Mouse (Mus musculus) neural tube, embryonic 14.5 days (tissue): ENCODE results near the gene Slc50a1. TPM values are rescaled to one million over a fixed set of nuclear protein-coding genes. Genes with fewer than 3 reads are reported as not detected.

ENCODE experiments used
- ATAC-seq: fragments of 200-750 bp; cut with Nextera tagmentation; 2 replicates; pipeline ENCODE4 v1.8.0; 2017; ENCODE audit warnings: low read depth, mild to moderate bottlenecking, moderate TSS enrichment, moderate library complexity
- H3K27ac ChIP-seq: fragments of 300-500 bp; sonication (generic); 2 replicates; pipeline ENCODE4 v1.5.1; 2014; ENCODE audit warnings: low read depth, mild to moderate bottlenecking, control low read depth, low read length, moderate library complexity, mixed read lengths
- H3K27me3 ChIP-seq: fragments of 300-500 bp; sonication (generic); 2 replicates; pipeline ENCODE4 v1.6.1; 2014; ENCODE audit warnings: low read length; ENCODE audit not compliant: control insufficient read depth, insufficient read depth
- H3K36me3 ChIP-seq: fragments of 300-500 bp; sonication (generic); 2 replicates; pipeline ENCODE4 v1.6.1; 2014; ENCODE audit warnings: low read length, mixed read lengths; ENCODE audit not compliant: control insufficient read depth, insufficient read depth
- H3K4me1 ChIP-seq: fragments of 300-500 bp; sonication (generic); 2 replicates; pipeline ENCODE4 v1.6.1; 2014; ENCODE audit warnings: low read length; ENCODE audit not compliant: control insufficient read depth, insufficient read depth
- H3K4me2 ChIP-seq: fragments of 300-500 bp; sonication (generic); 2 replicates; pipeline ENCODE4 v1.6.1; 2014; ENCODE audit warnings: mild to moderate bottlenecking, low read depth, low read length, control low read depth
- H3K4me3 ChIP-seq: fragments of 300-500 bp; sonication (generic); 2 replicates; pipeline ENCODE4 v1.5.1; 2014; ENCODE audit warnings: low read depth, low read length, control low read depth, mixed read lengths
- H3K9ac ChIP-seq: fragments of 300-500 bp; sonication (generic); replicated peaks from 2 replicates; pipeline ENCODE4 v1.6.1; 2014; ENCODE audit warnings: low read depth, mild to moderate bottlenecking, control low read depth, low read length, mixed read lengths
- H3K9me3 ChIP-seq: fragments of 300-500 bp; sonication (generic); 2 replicates; pipeline ENCODE4 v1.6.1; 2016; ENCODE audit warnings: low read length; ENCODE audit not compliant: control insufficient read depth
- WGBS: fragments of 180-500 bp; shearing (Covaris S2); extraction: QIAGEN DNeasy Blood & Tissue Kit; methylation state at CpG from one replicate; pipeline ENCODE4 v1.1.7; 2014; 5-methylcytosine and 5-hydroxymethylcytosine counted together
- polyA plus RNA-seq: library from polyadenylated mRNA; unstranded; fragments of >200 nt; fragmentation: Nextera tagmentation; extraction: Ambion mirVana; gene quantifications from 2 replicates; pipeline ENCODE4 v1.2.1, GENCODE M21; 2014

Gene Slc50a1
- polyA plus RNA-seq, 1 experiment from 2014 or later, result 36.7 TPM

DNA sequence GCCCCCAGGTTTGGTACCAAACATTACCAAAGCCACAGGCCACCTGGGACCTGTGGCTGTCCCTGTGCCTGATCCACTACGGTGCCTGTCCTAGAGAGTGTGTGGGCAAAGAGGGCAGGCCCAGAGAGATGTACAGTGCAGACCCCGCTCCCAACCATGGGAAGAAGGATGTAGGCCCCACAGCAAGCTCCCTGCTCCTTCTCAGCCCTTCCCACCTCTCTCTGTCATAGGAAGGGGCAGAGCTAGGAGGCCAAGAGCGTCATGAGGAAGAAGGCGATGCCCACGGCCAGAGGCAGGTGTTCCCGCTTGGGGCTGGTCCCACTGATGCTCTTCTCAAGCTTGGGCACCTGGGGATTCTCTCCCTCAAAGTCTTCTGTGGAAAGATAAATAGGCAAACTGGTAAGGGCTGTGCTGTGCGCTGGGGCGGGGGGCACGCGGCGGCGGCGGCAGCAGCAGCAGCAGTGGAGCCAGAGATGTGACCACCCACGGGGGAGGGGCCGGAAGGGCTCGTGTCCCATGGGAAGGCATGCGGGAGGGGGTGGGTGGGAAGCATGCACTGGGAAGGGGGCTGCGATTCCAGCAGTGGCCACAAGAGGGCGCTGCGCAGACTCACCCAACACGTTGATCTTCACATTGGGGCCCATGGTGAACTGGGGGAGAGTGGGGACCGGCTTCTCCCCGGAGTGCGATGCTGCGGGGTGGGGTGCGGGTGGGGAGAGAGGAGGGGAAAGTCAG lies 45.0 kb upstream of the Slc50a1 start:
- no peak for ATAC-seq
- Histone ChIP-seq H3K4me2 (peak overlapping the region; percentile 30), H3K9me3 (no peaks in the 10 kb centered on the region), H3K4me3 (peak overlapping the region; percentile 1; the same call in 1 of the 2 replicates), H3K27me3 (no peaks in the 10 kb centered on the region), H3K4me1 (peaks cover 40% of the 10 kb centered on the region), H3K27ac (no peak overlapping the region), H3K36me3 (peaks cover 17% of the 10 kb centered on the region), H3K9ac (no peak overlapping the region)
- 5% methylated on average over 21 of the region's 26 CpGs for WGBS

DNA sequence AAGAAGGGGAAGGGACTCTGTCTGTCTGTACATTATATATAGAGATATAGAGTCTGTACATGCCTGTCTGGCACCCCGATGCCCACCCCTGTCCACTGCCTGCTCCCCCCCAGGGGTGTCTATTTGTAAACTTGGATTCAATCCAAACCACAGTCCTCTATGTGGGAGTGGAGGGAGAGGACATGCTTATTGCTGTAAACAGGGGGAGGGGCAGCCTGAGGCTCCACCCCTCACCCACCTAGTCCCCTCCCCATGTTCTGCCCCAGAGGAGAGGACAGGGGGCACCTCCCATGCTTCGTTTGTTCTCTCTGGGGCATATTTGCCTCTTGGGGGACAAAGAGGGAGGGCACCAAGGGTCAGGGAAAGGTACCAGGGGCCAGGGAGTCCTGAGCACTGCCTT lies 44.4 kb upstream of the Slc50a1 start:
- peaks cover 17% of the 10 kb centered on the region for H3K36me3 ChIP-seq
- no peak overlapping the region for H3K27ac ChIP-seq
- no peaks in the 10 kb centered on the region for H3K27me3 ChIP-seq
- 54% methylated on average over 2 of the region's 2 CpGs for WGBS
- no peak overlapping the region for H3K9ac ChIP-seq
- H3K4me3 ChIP-seq, result no peak overlapping the region
- no peak for ATAC-seq
- H3K4me1 ChIP-seq, result peaks cover 37% of the 10 kb centered on the region
- H3K4me2 ChIP-seq, result no peak overlapping the region
- H3K9me3 ChIP-seq, result no peaks in the 10 kb centered on the region

DNA sequence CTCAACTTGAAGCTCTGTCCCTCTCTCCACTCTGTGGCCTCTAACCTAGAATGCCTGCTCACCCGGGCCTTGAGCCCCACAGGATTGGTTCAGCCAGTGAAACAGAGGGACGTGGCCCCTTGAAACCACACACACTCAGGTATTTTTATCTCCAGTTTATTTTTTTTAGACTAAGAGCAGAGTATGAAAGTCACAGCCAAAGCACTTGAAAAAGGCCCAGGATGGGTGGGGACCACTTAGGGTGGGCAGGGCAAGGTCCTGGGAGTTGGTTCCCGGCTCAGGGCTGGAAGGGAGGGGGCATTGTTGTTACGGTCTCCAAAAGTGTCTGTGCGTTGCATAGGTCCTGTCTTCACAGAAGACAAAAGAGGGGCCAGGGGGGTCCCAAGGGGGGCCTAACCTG lies 44.0 kb upstream of the Slc50a1 start:
- Histone ChIP-seq H3K4me3 (no peak overlapping the region), H3K36me3 (peaks cover 17% of the 10 kb centered on the region), H3K27ac (no peak overlapping the region), H3K4me1 (peaks cover 34% of the 10 kb centered on the region), H3K9me3 (no peaks in the 10 kb centered on the region), H3K9ac (no peak overlapping the region), H3K27me3 (no peaks in the 10 kb centered on the region), H3K4me2 (no peak overlapping the region)
- 70% methylated on average over 5 of the region's 5 CpGs for WGBS
- ATAC-seq, result no peak

DNA sequence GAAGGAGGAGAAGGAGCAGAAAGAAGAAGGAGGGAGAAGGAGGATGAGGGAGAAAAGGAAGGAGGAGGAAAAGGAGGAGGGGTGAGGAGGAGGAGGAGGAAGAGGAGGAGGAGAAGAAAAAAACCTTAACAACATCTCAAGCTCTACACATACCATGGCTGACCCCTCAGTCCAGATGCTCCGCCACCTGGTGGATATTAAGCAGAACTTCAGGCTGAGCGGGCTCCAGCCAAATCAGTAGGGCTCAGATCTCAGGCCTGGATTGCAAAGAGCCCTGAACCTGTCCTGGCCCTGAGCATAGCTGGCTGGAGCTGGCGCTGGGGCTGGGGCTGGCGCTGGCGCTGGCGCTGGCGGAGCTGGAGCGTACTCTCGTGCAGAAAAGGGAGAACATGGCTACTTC lies 37.7 kb upstream of the Slc50a1 start:
- Histone ChIP-seq H3K9me3 (no peaks in the 10 kb centered on the region), H3K9ac (no peak overlapping the region), H3K27ac (no peak overlapping the region), H3K4me3 (no peak overlapping the region), H3K36me3 (peaks cover 2% of the 10 kb centered on the region; the same call in 1 of the 2 replicates), H3K4me2 (no peak overlapping the region), H3K4me1 (no peaks in the 10 kb centered on the region), H3K27me3 (no peaks in the 10 kb centered on the region)
- WGBS, result 3% methylated on average over 9 of the region's 9 CpGs
- peak; percentile 90 for ATAC-seq

DNA sequence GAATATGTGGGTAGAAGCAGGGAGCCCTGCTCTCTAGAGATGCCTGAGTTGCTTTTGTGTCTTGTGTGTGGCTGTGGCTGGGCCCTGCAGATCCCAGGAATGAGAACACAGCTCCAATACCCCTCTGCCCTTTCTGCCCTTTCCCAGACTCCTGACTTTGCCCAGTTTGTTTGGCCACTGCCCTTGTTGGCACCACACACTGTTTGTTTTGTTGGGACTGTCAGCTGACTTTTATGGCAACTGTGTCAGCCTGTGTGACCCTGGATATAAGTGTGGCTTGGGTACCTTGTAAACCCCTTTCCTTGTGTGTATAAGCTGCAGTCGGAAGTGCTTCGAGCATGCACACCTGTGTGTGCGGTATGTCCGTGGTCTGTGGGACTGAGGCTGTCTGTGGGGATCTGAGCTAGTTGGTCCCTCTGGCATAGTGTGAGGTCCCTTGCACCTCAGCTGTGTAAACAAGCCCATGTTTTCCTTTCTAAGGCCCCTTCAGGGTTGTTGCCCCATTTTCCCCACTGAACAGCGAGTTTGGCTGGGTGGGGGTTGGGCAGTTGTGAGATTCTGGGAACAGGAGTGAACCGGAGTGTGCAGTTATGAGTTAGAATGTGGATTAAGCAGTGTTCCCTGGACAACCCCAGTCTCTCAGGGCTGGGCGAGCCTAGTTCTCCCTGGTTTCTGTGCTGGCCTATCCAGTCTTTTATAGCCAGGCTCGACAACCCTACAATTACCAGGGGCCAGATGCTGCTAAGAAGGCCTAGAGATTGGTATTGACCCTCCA lies 35.4 kb upstream of the Slc50a1 start:
- Histone ChIP-seq H3K4me3 (no peak overlapping the region), H3K27ac (no peak overlapping the region)

DNA sequence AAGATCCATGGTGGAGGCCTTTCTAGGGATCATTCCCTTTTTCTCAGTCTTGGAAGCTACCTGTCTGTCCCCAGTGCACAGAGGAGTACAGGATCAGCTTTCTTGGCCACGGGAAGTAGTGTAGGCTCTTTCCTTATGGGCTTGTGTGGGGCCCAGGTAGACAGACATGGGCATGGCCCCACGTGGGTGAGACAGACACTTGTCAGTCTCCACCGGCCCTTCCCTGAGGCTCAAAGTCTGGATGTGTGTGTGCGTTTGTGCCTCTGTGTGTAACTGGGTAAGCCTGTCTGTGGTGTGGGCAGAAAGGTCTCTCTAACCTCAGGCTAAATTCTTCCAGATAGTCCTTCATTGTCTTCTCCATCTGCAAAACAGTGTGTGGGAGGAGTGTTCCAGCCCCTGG lies 34.7 kb upstream of the Slc50a1 start:
- no peak overlapping the region for H3K9ac ChIP-seq
- no peaks in the 10 kb centered on the region for H3K9me3 ChIP-seq
- H3K36me3 ChIP-seq, result no peaks in the 10 kb centered on the region
- H3K4me1 ChIP-seq, result no peaks in the 10 kb centered on the region
- no peak overlapping the region for H3K4me3 ChIP-seq
- no peak overlapping the region for H3K27ac ChIP-seq
- WGBS, result 70% methylated on average over 4 of the region's 4 CpGs
- ATAC-seq, result no peak
- no peak overlapping the region for H3K4me2 ChIP-seq
- H3K27me3 ChIP-seq, result no peaks in the 10 kb centered on the region

More for the DNA sequence above, 35.4 kb upstream of the Slc50a1 start:
- WGBS, result 61% methylated on average over 8 of the region's 8 CpGs
- H3K4me1 ChIP-seq, result no peaks in the 10 kb centered on the region
- no peak overlapping the region for H3K9ac ChIP-seq
- H3K9me3 ChIP-seq, result no peaks in the 10 kb centered on the region
- H3K4me2 ChIP-seq, result no peak overlapping the region
- no peaks in the 10 kb centered on the region for H3K36me3 ChIP-seq
- no peaks in the 10 kb centered on the region for H3K27me3 ChIP-seq
- no peak for ATAC-seq

DNA sequence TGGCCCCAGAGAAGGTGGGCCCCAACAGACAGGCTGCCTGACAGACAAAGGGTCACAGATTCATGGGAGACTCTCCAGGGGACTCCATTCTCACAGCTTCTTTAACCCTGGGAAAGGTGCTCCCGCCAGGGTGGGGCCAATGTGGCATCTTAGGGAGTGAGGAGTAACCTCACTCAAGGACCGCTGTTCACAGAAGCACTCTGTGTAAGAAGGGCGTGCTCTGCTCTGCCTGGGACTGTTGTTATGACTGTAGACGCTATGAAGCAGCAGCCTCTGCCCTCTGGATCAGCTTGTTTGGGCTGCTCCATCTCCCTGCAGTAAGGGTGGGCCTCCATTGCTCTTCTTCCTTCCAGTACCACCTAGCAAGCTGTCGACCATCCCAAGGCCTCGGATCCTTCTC lies 34.1 kb upstream of the Slc50a1 start:
- H3K9ac ChIP-seq, result no peak overlapping the region
- H3K27me3 ChIP-seq, result no peaks in the 10 kb centered on the region
- no peaks in the 10 kb centered on the region for H3K36me3 ChIP-seq
- no peak overlapping the region for H3K4me2 ChIP-seq
- ATAC-seq, result no peak
- 66% methylated on average over 6 of the region's 6 CpGs for WGBS
- H3K4me1 ChIP-seq, result no peaks in the 10 kb centered on the region
- H3K27ac ChIP-seq, result no peak overlapping the region
- no peaks in the 10 kb centered on the region for H3K9me3 ChIP-seq
- H3K4me3 ChIP-seq, result no peak overlapping the region

DNA sequence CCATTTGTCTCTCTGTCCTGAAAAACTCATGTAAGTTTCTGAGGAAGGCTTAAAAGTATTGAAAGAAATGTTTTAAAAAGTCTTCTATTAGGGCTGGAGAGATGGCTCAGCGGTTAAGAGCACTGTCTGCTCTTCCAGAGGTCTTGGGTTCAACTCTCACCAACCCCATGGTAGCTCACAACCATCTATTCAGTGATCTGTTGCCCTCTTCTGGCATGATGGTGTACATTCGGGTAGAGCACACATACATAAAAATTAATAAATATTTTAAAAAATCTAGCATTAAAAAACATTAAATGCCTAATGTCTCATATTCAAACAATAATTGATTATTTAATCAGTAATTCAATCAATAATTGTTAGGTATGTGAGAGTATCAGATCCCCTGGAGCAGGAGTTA lies 30.1 kb upstream of the Slc50a1 start:
- Histone ChIP-seq H3K27me3 (no peaks in the 10 kb centered on the region), H3K27ac (no peak overlapping the region), H3K4me1 (no peaks in the 10 kb centered on the region), H3K9ac (no peak overlapping the region), H3K9me3 (no peaks in the 10 kb centered on the region), H3K4me2 (no peak overlapping the region), H3K4me3 (no peak overlapping the region), H3K36me3 (no peaks in the 10 kb centered on the region)
- 73% methylated on average over 2 of the region's 2 CpGs for WGBS
- ATAC-seq, result no peak

DNA sequence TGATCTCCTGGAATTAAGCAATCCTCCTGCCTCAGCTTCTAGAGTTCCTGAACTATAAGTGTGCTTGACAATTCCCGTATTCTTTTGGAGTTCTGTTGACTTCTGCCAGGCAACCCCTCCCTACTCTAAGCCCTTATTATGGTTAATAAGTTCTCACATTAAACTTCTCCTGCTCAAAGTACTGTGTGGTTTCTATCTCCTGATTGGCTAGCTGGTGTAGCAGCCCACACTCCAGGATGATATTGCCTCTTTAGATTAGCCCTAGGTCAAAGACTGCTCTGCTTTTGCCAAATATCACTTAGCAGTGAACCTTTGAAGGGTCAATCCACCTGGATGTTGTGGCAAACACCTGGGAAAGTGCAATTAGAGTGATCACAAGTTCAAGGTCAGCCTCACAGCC lies 29.7 kb upstream of the Slc50a1 start:
- H3K4me3 ChIP-seq, result no peak overlapping the region
- H3K36me3 ChIP-seq, result no peaks in the 10 kb centered on the region
- H3K9ac ChIP-seq, result no peak overlapping the region
- no peaks in the 10 kb centered on the region for H3K4me1 ChIP-seq
- H3K27ac ChIP-seq, result no peak overlapping the region
- no peaks in the 10 kb centered on the region for H3K27me3 ChIP-seq
- 75% methylated on average over 1 of the region's 1 CpGs for WGBS
- H3K4me2 ChIP-seq, result no peak overlapping the region; the same call in 1 of the 2 replicates
- no peaks in the 10 kb centered on the region for H3K9me3 ChIP-seq
- no peak for ATAC-seq
